Mouse (Mus musculus) liver, embryonic 14.5 days (tissue): Measurements from ENCODE around the gene Itgad. TPM values are rescaled to one million over a fixed set of nuclear protein-coding genes. Genes with fewer than 3 reads are reported as not detected.

Experiments used
- ATAC-seq: fragments of 200-750 bp; cut with Nextera tagmentation; 2 replicates; pipeline ENCODE4 v1.8.0; 2017; ENCODE audit warnings: moderate number of reproducible peaks, mild to moderate bottlenecking, moderate library complexity; ENCODE audit not compliant: insufficient read depth
- DNase-seq, 3 experiments: peaks; one replicate each; pipeline ENCODE4 v3.0.0-alpha.2; 2012 to 2013; ENCODE audit warnings: low read depth in 3 of 3, low spot score in 3 of 3
- H3K27ac ChIP-seq: fragments of 300-500 bp; sonication (generic); 2 replicates; pipeline ENCODE4 v1.5.1; 2014; ENCODE audit warnings: moderate library complexity, mild to moderate bottlenecking, control low read depth, inconsistent platforms
- H3K27me3 ChIP-seq: fragments of 300-500 bp; sonication (generic); 2 replicates; pipeline ENCODE4 v1.6.1; 2014; ENCODE audit warnings: mild to moderate bottlenecking, low read length, moderate library complexity; ENCODE audit not compliant: control insufficient read depth, insufficient read depth
- H3K36me3 ChIP-seq: fragments of 300-500 bp; sonication (generic); replicated peaks from 2 replicates; pipeline ENCODE4 v1.6.1; 2014; ENCODE audit warnings: low read depth; ENCODE audit not compliant: control insufficient read depth, insufficient read depth
- H3K4me1 ChIP-seq, 2 experiments: fragments of 200-500 bp in 1 of 2; fragments of 300-500 bp in 1 of 2; sonication (generic) in 1 of 2; replicated peaks; 2 replicates each; pipeline ENCODE4 v1.6.1; 2012 to 2014; ENCODE audit warnings: antibody characterized with exemption in 1 of 2, inconsistent platforms in 1 of 2, low read length in 1 of 2; ENCODE audit not compliant: control insufficient read depth in 2 of 2, insufficient read depth in 2 of 2
- H3K4me2 ChIP-seq: fragments of 300-500 bp; sonication (generic); 2 replicates; pipeline ENCODE4 v1.6.1; 2014; ENCODE audit warnings: low read depth, mild to moderate bottlenecking, control low read depth, moderate library complexity
- H3K4me3 ChIP-seq, 2 experiments: fragments of 200-500 bp in 1 of 2; fragments of 300-500 bp in 1 of 2; sonication (generic) in 1 of 2; 2 replicates each; pipeline ENCODE4 v1.5.1; 2012 to 2014; ENCODE audit warnings: low read depth in 2 of 2, low read length in 2 of 2, mild to moderate bottlenecking in 2 of 2, control low read depth in 1 of 2, inconsistent platforms in 1 of 2, moderate library complexity in 1 of 2; ENCODE audit not compliant: insufficient read depth in 1 of 2
- H3K9ac ChIP-seq: fragments of 300-500 bp; sonication (generic); replicated peaks from 2 replicates; pipeline ENCODE4 v1.6.1; 2014; ENCODE audit warnings: mild to moderate bottlenecking, control low read depth, moderate library complexity
- H3K9me3 ChIP-seq: fragments of 300-500 bp; sonication (generic); 2 replicates; pipeline ENCODE4 v1.6.1; 2016; ENCODE audit warnings: low read length, mixed read lengths; ENCODE audit not compliant: control insufficient read depth
- CTCF ChIP-seq: IDR thresholded peaks from 2 replicates; pipeline ENCODE4 v1.5.1; 2016; ENCODE audit warnings: antibody characterized with exemption, low read depth, control low read depth
- EP300 ChIP-seq: IDR thresholded peaks from 2 replicates; pipeline ENCODE4 v1.6.1; 2016; ENCODE audit warnings: antibody characterized with exemption, low read depth
- WGBS: fragments of 180-500 bp; shearing (Covaris S2); extraction: QIAGEN DNeasy Blood & Tissue Kit; methylation state at CpG from one replicate; pipeline ENCODE4 v1.1.7; 2014; ENCODE audit not compliant: insufficient replicate concordance; 5-methylcytosine and 5-hydroxymethylcytosine counted together
- polyA plus RNA-seq, 2 experiments: library from polyadenylated mRNA; depleted of rRNA in 1 of 2; stranded (reverse) in 1 of 2; unstranded in 1 of 2; fragments of >200 nt; fragmentation: Nextera tagmentation in 1 of 2; extraction: Ambion mirVana in 1 of 2; gene quantifications; 2 replicates each; pipeline versions ENCODE4 v1.2.1 to v1.2.3; 2012 to 2014

Itgad gene
- polyA plus RNA-seq, 2 experiments = 0.01 TPM; not detected in 1

- Histone ChIP-seq H3K4me2 (peak overlapping the region; percentile 54), H3K9ac (peak overlapping the region; percentile 42; the same call in 1 of the 2 replicates), H3K9me3 (no peaks in the 10 kb centered on the region), H3K4me3 (peak overlapping the region; percentile 5 to 21; a peak in 3 of 4 replicates), H3K27ac (peak overlapping the region; percentile 78), H3K4me1 (peaks cover 15 to 16% of the 10 kb centered on the region in 2 experiments), H3K27me3 (peaks cover 2% of the 10 kb centered on the region), H3K36me3 (peaks cover 43% of the 10 kb centered on the region)
- WGBS = 14% methylated on average over 13 of the region's 13 CpGs
- TF ChIP-seq EP300 (peak; percentile 76), CTCF (no peak)
- ATAC-seq (peak; percentile 98), DNase-seq (peak; percentile 83 to 87 (median 85))
Measured at GRCm38 (mm10) chr7:128270431-128270850, 116.3 kb downstream of the Itgad start.

DNA sequence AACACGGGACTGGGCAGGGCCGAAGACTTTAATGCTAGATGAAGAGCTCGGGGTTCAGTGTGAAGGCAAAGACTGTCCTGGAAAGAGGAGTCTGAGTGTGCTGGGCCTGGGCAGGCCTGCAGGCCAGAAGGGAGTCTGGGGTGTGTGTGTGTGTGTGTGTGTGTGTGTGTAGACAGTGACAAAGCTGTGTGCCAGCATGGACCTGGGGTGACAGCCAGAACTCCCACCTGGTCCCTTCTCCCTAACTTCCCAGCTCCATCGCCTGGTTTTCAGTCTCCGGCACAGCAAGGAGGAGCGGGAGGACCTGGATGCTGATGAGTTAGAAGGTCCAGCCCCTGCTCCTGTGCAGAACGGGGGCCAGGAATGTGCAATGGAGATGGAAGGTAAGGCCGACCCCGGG, 117.3 kb downstream of the Itgad start:
- ATAC-seq (no peak), DNase-seq (no peak)
- no peaks in the 10 kb centered on the region for H3K27me3 ChIP-seq
- no peak overlapping the region for H3K4me3 ChIP-seq
- 92% methylated on average over 9 of the region's 9 CpGs for WGBS
- H3K4me1 ChIP-seq = peaks cover 15 to 16% of the 10 kb centered on the region in 2 experiments
- peak overlapping the region; percentile 6 for H3K27ac ChIP-seq
- H3K9ac ChIP-seq = no peak overlapping the region
- H3K36me3 ChIP-seq = peaks cover 54% of the 10 kb centered on the region
- no peaks in the 10 kb centered on the region for H3K9me3 ChIP-seq
- H3K4me2 ChIP-seq = peak overlapping the region; percentile 54
- TF ChIP-seq CTCF = no peak

Other genes with a start within 250 kb of the Itgad start
- 9.6 and 13.7 TPM in 2 replicates for gene Kat8, start 241.9 kb upstream of the Itgad start, polyA plus RNA-seq (2012; rRNA removed)
- gene Kat8, start 241.9 kb upstream of the Itgad start, polyA plus RNA-seq (2014; fragmentation: Nextera tagmentation; extraction: Ambion mirVana) = 15.7 and 17.6 TPM in 2 replicates
- gene Prss8, start 224.3 kb upstream of the Itgad start, polyA plus RNA-seq (2012; rRNA removed) = 8.3 and 12.6 TPM in 2 replicates
- 9.8 and 10.3 TPM in 2 replicates for gene Prss8, start 224.3 kb upstream of the Itgad start, polyA plus RNA-seq (2014; fragmentation: Nextera tagmentation; extraction: Ambion mirVana)
- gene Prss36, start 207.7 kb upstream of the Itgad start, polyA plus RNA-seq (2012; rRNA removed) = 2.0 and 2.3 TPM in 2 replicates
- 3.0 TPM in 2 replicates for gene Prss36, start 207.7 kb upstream of the Itgad start, polyA plus RNA-seq (2014; fragmentation: Nextera tagmentation; extraction: Ambion mirVana)
- gene Fus, start 186.9 kb upstream of the Itgad start, polyA plus RNA-seq (2012; rRNA removed) = 169 and 278 TPM in 2 replicates
- gene Fus, start 186.9 kb upstream of the Itgad start, polyA plus RNA-seq (2014; fragmentation: Nextera tagmentation; extraction: Ambion mirVana) = 15.8 and 17.1 TPM in 2 replicates
- 13.8 and 20.2 TPM in 2 replicates for gene Pycard, start 160.5 kb upstream of the Itgad start, polyA plus RNA-seq (2012; rRNA removed)
- 37.1 and 39.3 TPM in 2 replicates for gene Pycard, start 160.5 kb upstream of the Itgad start, polyA plus RNA-seq (2014; fragmentation: Nextera tagmentation; extraction: Ambion mirVana)
- gene Trim72, start 150.4 kb upstream of the Itgad start, polyA plus RNA-seq (2012; rRNA removed) = 0.03 and 0.04 TPM in 2 replicates
- gene Trim72, start 150.4 kb upstream of the Itgad start, polyA plus RNA-seq (2014; fragmentation: Nextera tagmentation; extraction: Ambion mirVana) = not detected in 2 replicates
- 1.9 and 2.7 TPM in 2 replicates for gene Itgam, start 91.7 kb upstream of the Itgad start, polyA plus RNA-seq (2012; rRNA removed)
- 1.1 and 1.5 TPM in 2 replicates for gene Itgam, start 91.7 kb upstream of the Itgad start, polyA plus RNA-seq (2014; fragmentation: Nextera tagmentation; extraction: Ambion mirVana)
- 0.02 TPM in 1 of 2 replicates, not detected in the other for gene Gm49368, start 91.7 kb upstream of the Itgad start, polyA plus RNA-seq (2012; rRNA removed)
- 0.03 TPM in 1 of 2 replicates, not detected in the other for gene Gm49368, start 91.7 kb upstream of the Itgad start, polyA plus RNA-seq (2014; fragmentation: Nextera tagmentation; extraction: Ambion mirVana)
- gene Itgax, start 24.8 kb upstream of the Itgad start, polyA plus RNA-seq (2012; rRNA removed) = 0.09 and 0.16 TPM in 2 replicates
- 0.10 and 0.16 TPM in 2 replicates for gene Itgax, start 24.8 kb upstream of the Itgad start, polyA plus RNA-seq (2014; fragmentation: Nextera tagmentation; extraction: Ambion mirVana)
- 0.37 and 0.54 TPM in 2 replicates for gene Cox6a2, start 52.0 kb downstream of the Itgad start, polyA plus RNA-seq (2012; rRNA removed)
- gene Cox6a2, start 52.0 kb downstream of the Itgad start, polyA plus RNA-seq (2014; fragmentation: Nextera tagmentation; extraction: Ambion mirVana) = 0.76 and 1.0 TPM in 2 replicates
- 5.2 and 6.1 TPM in 2 replicates for gene Armc5, start 83.0 kb downstream of the Itgad start, polyA plus RNA-seq (2012; rRNA removed)
- 4.6 and 4.9 TPM in 2 replicates for gene Armc5, start 83.0 kb downstream of the Itgad start, polyA plus RNA-seq (2014; fragmentation: Nextera tagmentation; extraction: Ambion mirVana)
- 0.92 and 1.1 TPM in 2 replicates for gene 9130023H24Rik, start 83.7 kb downstream of the Itgad start, polyA plus RNA-seq (2012; rRNA removed)
- 1.6 and 2.1 TPM in 2 replicates for gene 9130023H24Rik, start 83.7 kb downstream of the Itgad start, polyA plus RNA-seq (2014; fragmentation: Nextera tagmentation; extraction: Ambion mirVana)
- 5.0 and 6.0 TPM in 2 replicates for gene Tgfb1i1, start 92.4 kb downstream of the Itgad start, polyA plus RNA-seq (2012; rRNA removed)
- 7.8 and 8.5 TPM in 2 replicates for gene Tgfb1i1, start 92.4 kb downstream of the Itgad start, polyA plus RNA-seq (2014; fragmentation: Nextera tagmentation; extraction: Ambion mirVana)
- 1.6 and 1.8 TPM in 2 replicates for gene Slc5a2, start 111.3 kb downstream of the Itgad start, polyA plus RNA-seq (2012; rRNA removed)
- gene Slc5a2, start 111.3 kb downstream of the Itgad start, polyA plus RNA-seq (2014; fragmentation: Nextera tagmentation; extraction: Ambion mirVana) = 2.9 and 3.1 TPM in 2 replicates
- gene BC017158, start 143.8 kb downstream of the Itgad start, polyA plus RNA-seq (2012; rRNA removed) = 23.7 and 23.9 TPM in 2 replicates
- gene BC017158, start 143.8 kb downstream of the Itgad start, polyA plus RNA-seq (2014; fragmentation: Nextera tagmentation; extraction: Ambion mirVana) = 16.9 and 17.7 TPM in 2 replicates